Mouse (Mus musculus) liver, embryonic 14.5 days (tissue): ENCODE measurements around the gene Gm12184.

Source experiments
- CTCF ChIP-seq: IDR thresholded peaks from 2 replicates; pipeline ENCODE4 v1.5.1; 2016; ENCODE audit warnings: antibody characterized with exemption, low read depth, control low read depth
- EP300 ChIP-seq: IDR thresholded peaks from 2 replicates; pipeline ENCODE4 v1.6.1; 2016; ENCODE audit warnings: antibody characterized with exemption, low read depth

DNA sequence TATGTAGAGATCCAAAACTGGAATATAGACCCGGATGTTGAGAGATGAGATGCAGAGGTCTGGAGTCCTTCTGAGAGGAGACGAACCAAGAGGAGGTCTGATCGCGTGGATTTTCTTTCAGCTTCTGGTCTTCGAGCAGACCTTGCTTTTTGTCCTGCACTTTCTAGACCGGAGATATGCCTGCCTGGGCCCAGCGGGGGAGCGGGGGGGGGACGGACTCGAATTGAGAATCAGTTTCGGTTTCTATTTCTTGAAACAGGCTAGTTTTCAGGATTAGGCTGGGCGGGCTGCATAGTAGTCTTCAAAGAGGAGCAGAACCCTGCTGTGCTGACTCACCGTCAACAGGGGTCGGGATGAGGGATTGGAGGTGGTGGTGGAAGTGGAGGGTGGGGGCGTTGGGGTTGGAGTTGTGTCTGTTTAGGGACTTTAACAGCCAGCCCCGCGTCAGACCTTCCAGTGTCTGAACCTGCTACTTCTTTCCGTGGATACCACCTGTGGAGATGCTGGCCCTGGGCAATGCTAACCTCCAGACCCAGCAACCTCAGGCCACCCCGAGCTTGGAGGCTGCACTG lies 44.8 kb upstream of the Gm12184 start, which contains the start of gene Irgm1:
- TF ChIP-seq EP300 = peak; percentile 25; the same call in 1 of the 2 replicates
- TF ChIP-seq CTCF = peak; percentile 56
